Mouse (Mus musculus): ENCODE measurements around the gene Osbpl6. TPM values are rescaled to one million over a fixed set of nuclear protein-coding genes. Genes with fewer than 3 reads are reported as not detected.
"Not testable (repeated sequence)": the region's sequence is repeated elsewhere in the genome, so short reads cannot be mapped to it uniquely, and the experiment has no call there.

Osbpl6 gene
- polyA plus RNA-seq, 1 experiment from 2014 or later: 13.8 TPM

- 92% methylated on average over 3 of the region's 3 CpGs for WGBS
- no peak overlapping the region for H3K4me3 ChIP-seq (ENCODE audit: low read depth, low read length)
- no peak overlapping the region for H3K4me2 ChIP-seq (ENCODE audit: low read depth, low read length, severe bottlenecking)
- H3K27me3 ChIP-seq (ENCODE audit: control insufficient read depth, insufficient read depth, low read length): no peaks in the 10 kb centered on the region
- no peaks in the 10 kb centered on the region for H3K9me3 ChIP-seq (ENCODE audit: control insufficient read depth, low read length)
- ATAC-seq (replicated peaks; ENCODE audit: low FRiP score): no peak
- H3K36me3 ChIP-seq (ENCODE audit: control insufficient read depth, insufficient read depth, low read length): no peaks in the 10 kb centered on the region
- no peak overlapping the region for H3K27ac ChIP-seq (ENCODE audit: low read depth, low read length)
- no peak for DNase-seq (ENCODE audit: low spot score)
- H3K4me1 ChIP-seq (replicated peaks; ENCODE audit: control insufficient read depth, insufficient read depth, low read length): no peaks in the 10 kb centered on the region
- no peak overlapping the region for H3K9ac ChIP-seq (ENCODE audit: low read length)
These were observed 205.7 kb downstream of the Osbpl6 start for GRCm38 (mm10) chr2:76611996-76612395.

- Histone ChIP-seq H3K4me2 (ENCODE audit: low read depth, low read length, severe bottlenecking) (no peak overlapping the region), H3K4me1 (replicated peaks; ENCODE audit: control insufficient read depth, insufficient read depth, low read length) (no peaks in the 10 kb centered on the region), H3K27me3 (ENCODE audit: control insufficient read depth, insufficient read depth, low read length) (no peaks in the 10 kb centered on the region), H3K4me3 (ENCODE audit: low read depth, low read length) (no peak overlapping the region), H3K9ac (ENCODE audit: low read length) (no peak overlapping the region), H3K36me3 (ENCODE audit: control insufficient read depth, insufficient read depth, low read length) (no peaks in the 10 kb centered on the region), H3K27ac (ENCODE audit: low read depth, low read length) (no peak overlapping the region), H3K9me3 (ENCODE audit: control insufficient read depth, low read length) (no peaks in the 10 kb centered on the region)
- ATAC-seq (replicated peaks; ENCODE audit: low FRiP score) (no peak), DNase-seq (ENCODE audit: low spot score) (no peak)
- 50% methylated on average over 1 of the region's 1 CpGs for WGBS
These were observed 211.8 kb downstream of the Osbpl6 start for GRCm38 (mm10) chr2:76618078-76618477.

- no peak overlapping the region for H3K9ac ChIP-seq (ENCODE audit: low read length)
- H3K9me3 ChIP-seq (ENCODE audit: control insufficient read depth, low read length): no peaks in the 10 kb centered on the region
- H3K4me2 ChIP-seq (ENCODE audit: low read depth, low read length, severe bottlenecking): no peak overlapping the region
- H3K27ac ChIP-seq (ENCODE audit: low read depth, low read length): no peak overlapping the region
- WGBS: 92% methylated on average over 5 of the region's 5 CpGs
- H3K4me3 ChIP-seq (ENCODE audit: low read depth, low read length): no peak overlapping the region
- H3K4me1 ChIP-seq (replicated peaks; ENCODE audit: control insufficient read depth, insufficient read depth, low read length): no peaks in the 10 kb centered on the region
- H3K27me3 ChIP-seq (ENCODE audit: control insufficient read depth, insufficient read depth, low read length): no peaks in the 10 kb centered on the region
- ATAC-seq (replicated peaks; ENCODE audit: low FRiP score) (no peak), DNase-seq (ENCODE audit: low spot score) (no peak)
- H3K36me3 ChIP-seq (ENCODE audit: control insufficient read depth, insufficient read depth, low read length): no peaks in the 10 kb centered on the region; the same call in 1 of the 2 replicates
These were observed 213.9 kb downstream of the Osbpl6 start for GRCm38 (mm10) chr2:76620188-76620587.

GRCm38 (mm10) chr2:76621724-76622123, 215.4 kb downstream of the Osbpl6 start:
- Histone ChIP-seq H3K36me3 (ENCODE audit: control insufficient read depth, insufficient read depth, low read length) (no peaks in the 10 kb centered on the region; the same call in 1 of the 2 replicates), H3K4me1 (replicated peaks; ENCODE audit: control insufficient read depth, insufficient read depth, low read length) (no peaks in the 10 kb centered on the region), H3K4me3 (ENCODE audit: low read depth, low read length) (no peak overlapping the region), H3K4me2 (ENCODE audit: low read depth, low read length, severe bottlenecking) (no peak overlapping the region), H3K9me3 (ENCODE audit: control insufficient read depth, low read length) (no peaks in the 10 kb centered on the region), H3K27me3 (ENCODE audit: control insufficient read depth, insufficient read depth, low read length) (no peaks in the 10 kb centered on the region), H3K27ac (ENCODE audit: low read depth, low read length) (no peak overlapping the region), H3K9ac (ENCODE audit: low read length) (no peak overlapping the region)
- DNase-seq (ENCODE audit: low spot score) (no peak), ATAC-seq (replicated peaks; ENCODE audit: low FRiP score) (no peak)
- 78% methylated on average over 1 of the region's 1 CpGs for WGBS

- WGBS: 95% methylated on average over 2 of the region's 2 CpGs
- H3K4me3 ChIP-seq (ENCODE audit: low read depth, low read length); H3K9ac ChIP-seq (ENCODE audit: low read length); H3K4me1 ChIP-seq (replicated peaks; ENCODE audit: control insufficient read depth, insufficient read depth, low read length); H3K4me2 ChIP-seq (ENCODE audit: low read depth, low read length, severe bottlenecking); H3K27me3 ChIP-seq (ENCODE audit: control insufficient read depth, insufficient read depth, low read length); H3K9me3 ChIP-seq (ENCODE audit: control insufficient read depth, low read length); H3K27ac ChIP-seq (ENCODE audit: low read depth, low read length); DNase-seq (ENCODE audit: low spot score); ATAC-seq (replicated peaks; ENCODE audit: low FRiP score); H3K36me3 ChIP-seq (ENCODE audit: control insufficient read depth, insufficient read depth, low read length): not testable (repeated sequence)
These were observed 216.0 kb downstream of the Osbpl6 start for GRCm38 (mm10) chr2:76622316-76622715.

- ATAC-seq (replicated peaks; ENCODE audit: low FRiP score): no peak
- no peaks in the 10 kb centered on the region for H3K27me3 ChIP-seq (ENCODE audit: control insufficient read depth, insufficient read depth, low read length)
- no peak overlapping the region for H3K4me2 ChIP-seq (ENCODE audit: low read depth, low read length, severe bottlenecking)
- H3K4me1 ChIP-seq (replicated peaks; ENCODE audit: control insufficient read depth, insufficient read depth, low read length): no peaks in the 10 kb centered on the region
- H3K4me3 ChIP-seq (ENCODE audit: low read depth, low read length): no peak overlapping the region
- DNase-seq (ENCODE audit: low spot score): no peak
- H3K36me3 ChIP-seq (ENCODE audit: control insufficient read depth, insufficient read depth, low read length): peaks cover 15% of the 10 kb centered on the region
- no peak overlapping the region for H3K9ac ChIP-seq (ENCODE audit: low read length)
- H3K27ac ChIP-seq (ENCODE audit: low read depth, low read length): no peak overlapping the region
- no peaks in the 10 kb centered on the region for H3K9me3 ChIP-seq (ENCODE audit: control insufficient read depth, low read length)
- WGBS: 95% methylated on average over 12 of the region's 12 CpGs
These were observed 224.0 kb downstream of the Osbpl6 start for GRCm38 (mm10) chr2:76630293-76630692.

GRCm38 (mm10) chr2:76631600-76631999, 225.3 kb downstream of the Osbpl6 start:
- H3K27me3 ChIP-seq (ENCODE audit: control insufficient read depth, insufficient read depth, low read length): no peaks in the 10 kb centered on the region
- H3K4me1 ChIP-seq (replicated peaks; ENCODE audit: control insufficient read depth, insufficient read depth, low read length): no peaks in the 10 kb centered on the region
- no peak overlapping the region for H3K27ac ChIP-seq (ENCODE audit: low read depth, low read length)
- ATAC-seq (replicated peaks; ENCODE audit: low FRiP score) (no peak), DNase-seq (ENCODE audit: low spot score) (no peak)
- no peak overlapping the region for H3K4me2 ChIP-seq (ENCODE audit: low read depth, low read length, severe bottlenecking)
- WGBS: 87% methylated on average over 4 of the region's 4 CpGs
- H3K9me3 ChIP-seq (ENCODE audit: control insufficient read depth, low read length): no peaks in the 10 kb centered on the region
- H3K4me3 ChIP-seq (ENCODE audit: low read depth, low read length): no peak overlapping the region
- no peak overlapping the region for H3K9ac ChIP-seq (ENCODE audit: low read length)
- H3K36me3 ChIP-seq (ENCODE audit: control insufficient read depth, insufficient read depth, low read length): peaks cover 17% of the 10 kb centered on the region

GRCm38 (mm10) chr2:76639637-76640036, 233.3 kb downstream of the Osbpl6 start:
- Histone ChIP-seq H3K4me1 (replicated peaks; ENCODE audit: control insufficient read depth, insufficient read depth, low read length) (no peaks in the 10 kb centered on the region), H3K9me3 (ENCODE audit: control insufficient read depth, low read length) (no peaks in the 10 kb centered on the region), H3K9ac (ENCODE audit: low read length) (no peak overlapping the region), H3K27ac (ENCODE audit: low read depth, low read length) (no peak overlapping the region), H3K36me3 (ENCODE audit: control insufficient read depth, insufficient read depth, low read length) (peaks cover 6% of the 10 kb centered on the region), H3K4me2 (ENCODE audit: low read depth, low read length, severe bottlenecking) (no peak overlapping the region), H3K27me3 (ENCODE audit: control insufficient read depth, insufficient read depth, low read length) (no peaks in the 10 kb centered on the region), H3K4me3 (ENCODE audit: low read depth, low read length) (no peak overlapping the region)
- ATAC-seq (replicated peaks; ENCODE audit: low FRiP score) (no peak), DNase-seq (ENCODE audit: low spot score) (no peak)
- WGBS: 91% methylated on average over 2 of the region's 2 CpGs

- ATAC-seq (replicated peaks; ENCODE audit: low FRiP score) (no peak), DNase-seq (ENCODE audit: low spot score) (no peak)
- Histone ChIP-seq H3K4me2 (ENCODE audit: low read depth, low read length, severe bottlenecking) (no peak overlapping the region), H3K27me3 (ENCODE audit: control insufficient read depth, insufficient read depth, low read length) (no peaks in the 10 kb centered on the region), H3K4me1 (replicated peaks; ENCODE audit: control insufficient read depth, insufficient read depth, low read length) (peaks cover 1% of the 10 kb centered on the region; the same call in 1 of the 2 replicates), H3K9ac (ENCODE audit: low read length) (no peak overlapping the region), H3K9me3 (ENCODE audit: control insufficient read depth, low read length) (no peaks in the 10 kb centered on the region), H3K36me3 (ENCODE audit: control insufficient read depth, insufficient read depth, low read length) (no peaks in the 10 kb centered on the region; the same call in 1 of the 2 replicates), H3K27ac (ENCODE audit: low read depth, low read length) (no peak overlapping the region), H3K4me3 (ENCODE audit: low read depth, low read length) (no peak overlapping the region)
These were observed 237.5 kb downstream of the Osbpl6 start for GRCm38 (mm10) chr2:76643801-76644200.
